Mouse (Mus musculus) stomach, postnatal 0 days (tissue): ENCODE data around the gene Smim24. TPM values are rescaled to one million over a fixed set of nuclear protein-coding genes. Genes with fewer than 3 reads are reported as not detected.
A peak's percentile ranks its signal among the peaks of the same experiment; 100 is the strongest.

Source experiments
- ATAC-seq: fragments of 200-750 bp; cut with Nextera tagmentation; 2 replicates; pipeline ENCODE4 v1.8.0; 2017; ENCODE audit not compliant: low FRiP score, low TSS enrichment
- DNase-seq: peaks from one replicate; pipeline ENCODE4 v3.0.0-alpha.2; 2016; ENCODE audit warnings: low spot score
- H3K27ac ChIP-seq: fragments of 300-500 bp; sonication (generic); replicated peaks from 2 replicates; pipeline ENCODE4 v1.5.1; 2014; ENCODE audit warnings: mild to moderate bottlenecking, control low read depth
- H3K27me3 ChIP-seq: fragments of 300-500 bp; sonication (generic); 2 replicates; pipeline ENCODE4 v1.6.1; 2014; ENCODE audit warnings: low read length; ENCODE audit not compliant: control insufficient read depth, insufficient read depth
- H3K36me3 ChIP-seq: fragments of 300-500 bp; sonication (generic); 2 replicates; pipeline ENCODE4 v1.6.1; 2014; ENCODE audit warnings: low read length, mixed read lengths; ENCODE audit not compliant: control insufficient read depth, insufficient read depth
- H3K4me1 ChIP-seq: fragments of 300-500 bp; sonication (generic); replicated peaks from 2 replicates; pipeline ENCODE4 v1.6.1; 2014; ENCODE audit warnings: antibody characterized with exemption; ENCODE audit not compliant: control insufficient read depth, insufficient read depth
- H3K4me2 ChIP-seq: fragments of 300-500 bp; sonication (generic); replicated peaks from 2 replicates; pipeline ENCODE4 v1.6.1; 2014; ENCODE audit warnings: low read depth, mild to moderate bottlenecking, control low read depth, moderate library complexity
- H3K4me3 ChIP-seq: fragments of 300-500 bp; sonication (generic); 2 replicates; pipeline ENCODE4 v1.5.1; 2014; ENCODE audit warnings: low read depth, low read length, control low read depth
- H3K9ac ChIP-seq: fragments of 300-500 bp; sonication (generic); 2 replicates; pipeline ENCODE4 v1.6.1; 2014; ENCODE audit warnings: mild to moderate bottlenecking, low read length, control low read depth, mixed read lengths
- H3K9me3 ChIP-seq: fragments of 300-500 bp; sonication (generic); 2 replicates; pipeline ENCODE4 v1.6.1; 2016; ENCODE audit warnings: low read length; ENCODE audit not compliant: control insufficient read depth
- CTCF ChIP-seq: IDR thresholded peaks from 2 replicates; pipeline ENCODE4 v1.5.1; 2016; ENCODE audit warnings: antibody characterized with exemption, low read depth, mild to moderate bottlenecking, moderate library complexity
- EP300 ChIP-seq: optimal IDR thresholded peaks from 2 replicates; pipeline ENCODE3; 2016; ENCODE audit warnings: antibody characterized with exemption
- WGBS: fragments of 180-500 bp; shearing (Covaris S2); extraction: QIAGEN DNeasy Blood & Tissue Kit; methylation state at CpG from one replicate; pipeline ENCODE4 v1.1.7; 2014; 5-methylcytosine and 5-hydroxymethylcytosine counted together
- polyA plus RNA-seq: library from polyadenylated mRNA; unstranded; fragments of >200 nt; fragmentation: Nextera tagmentation; extraction: Ambion mirVana; gene quantifications from 2 replicates; pipeline ENCODE4 v1.2.1, GENCODE M21; 2015

Gene Smim24
- polyA plus RNA-seq, 1 experiment from 2014 or later, result 205 TPM

DNA sequence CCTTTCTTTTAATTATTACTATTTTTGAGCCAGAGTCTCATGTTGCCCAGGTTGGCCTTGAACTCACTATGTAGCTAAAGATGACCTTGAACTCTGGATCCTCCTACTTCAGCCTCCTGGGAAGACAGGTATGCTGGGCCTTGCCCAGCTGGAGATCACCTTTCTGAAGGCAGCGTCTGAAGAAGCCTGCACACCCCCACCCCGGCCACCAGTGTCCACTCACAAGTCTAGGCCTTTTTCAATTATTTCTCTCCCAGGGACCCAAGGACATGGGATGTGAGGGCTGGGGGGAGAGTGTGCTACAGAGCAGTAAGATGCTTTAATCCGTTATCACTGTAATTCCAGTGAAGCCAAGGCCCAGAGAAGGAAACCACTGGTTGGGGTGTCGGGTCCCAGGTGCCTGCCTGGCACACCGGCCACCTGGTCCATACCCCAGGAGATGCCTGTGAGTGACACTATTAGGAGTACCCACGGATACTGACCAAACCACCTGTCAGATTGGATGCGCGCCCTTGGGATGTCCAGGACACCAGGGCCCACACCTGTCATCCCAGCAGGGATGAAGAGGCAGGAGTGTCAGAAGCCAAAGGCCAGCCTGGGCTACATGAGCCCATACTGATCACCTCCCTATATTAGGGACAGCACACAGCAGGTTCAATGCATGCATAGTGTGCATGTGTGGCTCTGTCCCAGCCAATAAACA is 35.1 kb downstream of the Smim24 start:
- DNase-seq (peak; percentile 12), ATAC-seq (no peak)
- H3K9me3 ChIP-seq, result no peaks in the 10 kb centered on the region
- no peak overlapping the region for H3K4me2 ChIP-seq
- H3K36me3 ChIP-seq, result no peaks in the 10 kb centered on the region
- H3K9ac ChIP-seq, result no peak overlapping the region
- no peak overlapping the region for H3K4me3 ChIP-seq
- TF ChIP-seq CTCF (no peak), EP300 (no peak)
- no peaks in the 10 kb centered on the region for H3K27me3 ChIP-seq
- H3K4me1 ChIP-seq, result peaks cover 8% of the 10 kb centered on the region; the same call in 1 of the 2 replicates
- H3K27ac ChIP-seq, result no peak overlapping the region
- 87% methylated on average over 8 of the region's 8 CpGs for WGBS

DNA sequence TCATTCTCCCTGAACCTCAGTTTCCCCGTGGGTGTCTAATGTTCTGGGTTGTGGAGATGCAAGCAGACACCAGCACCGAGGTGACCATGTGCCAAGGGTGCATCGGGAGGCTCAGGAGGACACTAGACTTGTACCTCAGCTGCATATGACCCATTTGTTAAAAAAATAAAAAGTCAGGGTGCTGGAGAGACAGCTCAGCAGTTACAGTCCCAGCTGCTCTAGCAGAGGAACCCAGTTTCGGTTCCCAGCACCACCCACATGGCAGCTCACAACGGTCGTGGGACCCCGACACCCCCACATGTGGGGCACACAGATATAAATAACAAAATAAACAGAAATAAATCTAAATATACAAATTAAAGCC is 35.6 kb downstream of the Smim24 start:
- ATAC-seq (no peak), DNase-seq (no peak)
- 90% methylated on average over 7 of the region's 7 CpGs for WGBS
- TF ChIP-seq CTCF (no peak), EP300 (no peak)
- Histone ChIP-seq H3K9me3 (no peaks in the 10 kb centered on the region), H3K4me3 (no peak overlapping the region), H3K27me3 (no peaks in the 10 kb centered on the region), H3K27ac (no peak overlapping the region), H3K4me1 (peaks cover 8% of the 10 kb centered on the region; the same call in 1 of the 2 replicates), H3K9ac (no peak overlapping the region), H3K36me3 (no peaks in the 10 kb centered on the region), H3K4me2 (no peak overlapping the region)

- Histone ChIP-seq H3K4me3 (peak overlapping the region; percentile 75; the same call in 1 of the 2 replicates), H3K4me1 (peaks cover 6% of the 10 kb centered on the region; the same call in 1 of the 2 replicates), H3K4me2 (no peak overlapping the region), H3K9me3 (no peaks in the 10 kb centered on the region), H3K9ac (no peak overlapping the region), H3K27ac (peak overlapping the region; percentile 94), H3K36me3 (no peaks in the 10 kb centered on the region), H3K27me3 (no peaks in the 10 kb centered on the region)
- WGBS, result 37% methylated on average over 2 of the region's 2 CpGs
- DNase-seq, result peak; percentile 12
- no peak for ATAC-seq
- TF ChIP-seq CTCF (no peak), EP300 (no peak)
Observed at GRCm38 (mm10) chr10:81429092-81429491, 36.2 kb downstream of the Smim24 start.

GRCm38 (mm10) chr10:81429605-81430061 is 36.8 kb downstream of the Smim24 start:
- Histone ChIP-seq H3K27me3 (no peaks in the 10 kb centered on the region), H3K4me3 (peak overlapping the region; percentile 75), H3K4me1 (peaks cover 4% of the 10 kb centered on the region; the same call in 1 of the 2 replicates), H3K36me3 (no peaks in the 10 kb centered on the region), H3K27ac (peak overlapping the region; percentile 94), H3K9ac (peak overlapping the region; percentile 81), H3K4me2 (peak overlapping the region; percentile 86), H3K9me3 (no peaks in the 10 kb centered on the region)
- WGBS, result 0% methylated on average over 16 of the region's 20 CpGs
- peak; percentile 45 for ATAC-seq
- TF ChIP-seq EP300 (no peak), CTCF (peak; percentile 28; the same call in 1 of the 2 replicates)
- peak; percentile 89 for DNase-seq

GRCm38 (mm10) chr10:81430141-81430830 is 37.4 kb downstream of the Smim24 start:
- no peaks in the 10 kb centered on the region for H3K9me3 ChIP-seq
- DNase-seq, result peak; percentile 77
- H3K4me2 ChIP-seq, result peak overlapping the region; percentile 86
- H3K36me3 ChIP-seq, result no peaks in the 10 kb centered on the region
- H3K4me1 ChIP-seq, result peaks cover 4% of the 10 kb centered on the region; the same call in 1 of the 2 replicates
- peak; percentile 18 for ATAC-seq
- under 1% methylated on average over 40 of the region's 89 CpGs for WGBS
- no peaks in the 10 kb centered on the region for H3K27me3 ChIP-seq
- peak overlapping the region; percentile 81 for H3K9ac ChIP-seq
- peak overlapping the region; percentile 94 for H3K27ac ChIP-seq
- peak overlapping the region; percentile 75 for H3K4me3 ChIP-seq
- TF ChIP-seq CTCF, result no peak
- TF ChIP-seq EP300, result no peak
